Mouse (Mus musculus): Measurements from ENCODE around the gene Ak2.

The Ak2 gene

GRCm38 (mm10) chr4:129049306-129050011 is 57.7 kb downstream of the Ak2 start:
- DNase-seq, result peak; percentile 52 to 65

GRCm38 (mm10) chr4:129050365-129050764 is 58.6 kb downstream of the Ak2 start:
- no peak for DNase-seq

GRCm38 (mm10) chr4:129050901-129051417 is 59.2 kb downstream of the Ak2 start:
- DNase-seq, result no peak

GRCm38 (mm10) chr4:129051461-129052183 is 59.9 kb downstream of the Ak2 start:
- no peak for DNase-seq

GRCm38 (mm10) chr4:129054757-129055156 is 63.0 kb downstream of the Ak2 start:
- DNase-seq, result no peak

GRCm38 (mm10) chr4:129055562-129055961 is 63.8 kb downstream of the Ak2 start:
- no peak for DNase-seq

- DNase-seq, result peak; percentile 94 to 99
Observed at GRCm38 (mm10) chr4:129057533-129058206, 65.9 kb downstream of the Ak2 start.

- DNase-seq, result peak; percentile 54 to 71
Observed at GRCm38 (mm10) chr4:129058207-129059092, 66.7 kb downstream of the Ak2 start, which contains the start of gene Rnf19b. Gene Rnf19b (plus strand): TSS chr4:129058271.

GRCm38 (mm10) chr4:129059125-129059551 is 67.4 kb downstream of the Ak2 start:
- peak in 1 of 2 experiments; percentile 16 for DNase-seq

- DNase-seq, result no peak
Observed at GRCm38 (mm10) chr4:129059922-129060321, 68.2 kb downstream of the Ak2 start.

Data from cerebellum, adult 18-20 months (tissue).